Mouse (Mus musculus) embryonic facial prominence, embryonic 14.5 days (tissue): ENCODE data around the gene Prmt3. TPM values are rescaled to one million over a fixed set of nuclear protein-coding genes. Genes with fewer than 3 reads are reported as not detected.

Experiments
- ATAC-seq: fragments of 200-750 bp; cut with Nextera tagmentation; 2 replicates; pipeline ENCODE4 v1.8.0; 2017; ENCODE audit warnings: low read depth, moderate number of reproducible peaks, moderate TSS enrichment
- DNase-seq: peaks from one replicate; pipeline ENCODE4 v3.0.0-alpha.2; 2015; ENCODE audit warnings: low spot score
- H3K27ac ChIP-seq: fragments of 300-500 bp; sonication (generic); replicated peaks from 2 replicates; pipeline ENCODE4 v1.5.1; 2014; ENCODE audit warnings: low read depth, mild to moderate bottlenecking, low read length, moderate library complexity
- H3K27me3 ChIP-seq: fragments of 300-500 bp; sonication (generic); replicated peaks from 2 replicates; pipeline ENCODE4 v1.6.1; 2014; ENCODE audit warnings: low read length; ENCODE audit not compliant: control insufficient read depth, insufficient read depth
- H3K36me3 ChIP-seq: fragments of 300-500 bp; sonication (generic); 2 replicates; pipeline ENCODE4 v1.6.1; 2014; ENCODE audit warnings: low read length, mixed read lengths; ENCODE audit not compliant: control insufficient read depth, insufficient read depth
- H3K4me1 ChIP-seq: fragments of 300-500 bp; sonication (generic); 2 replicates; pipeline ENCODE4 v1.6.1; 2014; ENCODE audit warnings: antibody characterized with exemption, low read length; ENCODE audit not compliant: control insufficient read depth, insufficient read depth
- H3K4me2 ChIP-seq: fragments of 300-500 bp; sonication (generic); 2 replicates; pipeline ENCODE4 v1.6.1; 2014; ENCODE audit warnings: low read depth, mild to moderate bottlenecking, low read length, moderate library complexity, mixed read lengths
- H3K4me3 ChIP-seq: fragments of 300-500 bp; sonication (generic); 2 replicates; pipeline ENCODE4 v1.5.1; 2014; ENCODE audit warnings: low read depth, mild to moderate bottlenecking, low read length
- H3K9ac ChIP-seq: fragments of 300-500 bp; sonication (generic); 2 replicates; pipeline ENCODE4 v1.6.1; 2014; ENCODE audit warnings: low read depth, mild to moderate bottlenecking, low read length, moderate library complexity, mixed read lengths
- H3K9me3 ChIP-seq: fragments of 300-500 bp; sonication (generic); 2 replicates; pipeline ENCODE4 v1.6.1; 2016; ENCODE audit warnings: low read length; ENCODE audit not compliant: control insufficient read depth
- WGBS: fragments of 180-500 bp; shearing (Covaris S2); extraction: QIAGEN DNeasy Blood & Tissue Kit; methylation state at CpG from one replicate; pipeline ENCODE4 v1.1.7; 2014; 5-methylcytosine and 5-hydroxymethylcytosine counted together
- polyA plus RNA-seq: library from polyadenylated mRNA; unstranded; fragments of >200 nt; fragmentation: Nextera tagmentation; extraction: Ambion mirVana; gene quantifications from 2 replicates; pipeline ENCODE4 v1.2.1, GENCODE M21; 2014

Gene Prmt3
- polyA plus RNA-seq: 53.0 and 57.8 TPM in 2 replicates

DNA sequence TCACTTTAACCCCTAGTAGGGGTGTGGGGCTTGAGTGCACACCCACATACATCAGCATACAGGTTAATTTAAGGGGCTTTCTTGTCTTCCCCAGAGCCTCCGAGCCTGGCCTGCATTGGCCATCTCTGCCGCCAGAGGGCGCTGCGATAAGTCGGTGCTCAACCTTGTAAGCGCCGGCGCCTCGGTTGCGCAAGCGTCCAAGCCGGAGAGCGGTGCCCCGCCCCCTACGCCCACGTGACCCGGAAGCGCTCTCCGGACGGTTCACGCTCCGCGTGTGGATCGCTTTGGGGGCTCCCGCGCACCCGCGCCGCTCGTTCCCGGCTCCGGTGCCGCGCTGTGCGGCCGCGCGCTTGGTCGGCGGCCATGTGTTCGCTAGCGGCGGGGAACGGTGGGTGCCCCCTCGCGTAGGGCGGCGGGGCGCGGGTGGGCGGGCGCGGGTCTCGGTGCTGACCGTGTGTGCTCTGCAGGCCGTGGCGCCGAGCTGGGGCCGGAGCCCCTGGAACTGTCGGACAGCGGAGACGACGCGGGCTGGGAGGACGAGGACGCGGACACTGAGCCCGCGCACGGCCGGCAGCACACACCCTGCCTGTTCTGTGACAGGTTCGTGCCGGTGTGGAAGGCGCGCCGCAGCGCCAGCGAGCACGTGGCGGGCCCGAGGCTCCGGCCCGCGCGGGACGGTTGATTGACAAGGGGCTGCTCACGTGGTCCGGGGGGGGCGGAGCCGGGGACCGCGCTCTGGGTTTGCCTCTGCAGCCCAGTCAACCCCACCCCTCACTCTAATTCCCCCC, at the start of gene Prmt3:
Gene Prmt3 (plus strand): TSS at position 233 of the 788 bp plus-strand sequence.
- no peaks in the 10 kb centered on the region for H3K9me3 ChIP-seq
- no peaks in the 10 kb centered on the region for H3K4me1 ChIP-seq
- WGBS: under 1% methylated on average over 42 of the region's 92 CpGs
- no peaks in the 10 kb centered on the region for H3K27me3 ChIP-seq
- H3K9ac ChIP-seq: peak within 1 kb of the TSS; percentile 80
- H3K27ac ChIP-seq: peak within 1 kb of the TSS; percentile 74
- DNase-seq: peak; percentile 98
- peak; percentile 98 for ATAC-seq
- H3K4me2 ChIP-seq: peak within 1 kb of the TSS; percentile 79
- peaks cover 24% of the 10 kb centered on the region for H3K36me3 ChIP-seq
- peak within 1 kb of the TSS; percentile 71 for H3K4me3 ChIP-seq

DNA sequence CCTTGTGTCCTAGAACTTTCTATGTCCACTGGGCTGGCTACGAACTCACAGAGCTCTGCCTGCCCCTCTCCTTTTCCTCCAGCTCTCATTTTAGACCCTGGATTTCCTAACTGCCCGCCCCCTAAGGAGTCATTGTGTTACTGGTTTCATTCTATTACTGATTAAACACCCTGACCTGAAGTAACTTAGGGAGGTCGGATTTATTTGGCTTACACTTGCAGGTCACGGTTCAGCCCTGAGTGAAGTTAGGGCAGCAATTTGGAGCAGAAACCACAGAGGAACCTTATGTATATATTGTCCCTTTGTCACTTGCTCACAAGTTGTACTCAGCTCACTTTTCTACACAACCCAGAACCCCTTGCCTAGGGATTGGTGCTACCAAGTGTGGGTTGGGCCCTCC, 43.8 kb upstream of the Prmt3 start:
- ATAC-seq (no peak), DNase-seq (no peak)
- WGBS: 71% methylated on average over 4 of the region's 4 CpGs
- Histone ChIP-seq H3K27ac (no peak overlapping the region), H3K4me3 (no peak overlapping the region), H3K4me1 (no peaks in the 10 kb centered on the region), H3K9me3 (no peaks in the 10 kb centered on the region), H3K4me2 (no peak overlapping the region), H3K27me3 (no peaks in the 10 kb centered on the region), H3K9ac (no peak overlapping the region), H3K36me3 (no peaks in the 10 kb centered on the region)

DNA sequence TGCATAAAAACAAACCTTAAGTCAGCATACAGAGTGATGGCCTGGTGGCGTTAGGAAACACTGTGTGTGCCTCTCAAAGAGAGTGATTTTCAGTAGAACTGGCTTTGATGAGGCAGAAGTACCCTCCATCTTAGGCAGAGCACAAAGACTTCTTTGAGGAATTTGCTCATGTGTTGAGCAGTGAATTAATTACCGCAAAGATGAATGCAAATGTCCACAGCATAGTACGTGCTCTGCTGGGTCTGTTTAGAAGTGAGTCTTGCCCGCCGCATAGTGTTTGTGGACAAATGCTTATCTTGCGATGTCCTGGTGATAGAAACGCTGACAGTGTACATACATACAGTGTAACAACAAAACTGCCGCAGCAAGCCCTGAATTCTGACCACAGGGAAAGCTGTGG, 38.7 kb upstream of the Prmt3 start:
- Histone ChIP-seq H3K4me3 (no peak overlapping the region), H3K9ac (no peak overlapping the region), H3K36me3 (no peaks in the 10 kb centered on the region), H3K27ac (no peak overlapping the region), H3K9me3 (no peaks in the 10 kb centered on the region), H3K4me2 (no peak overlapping the region), H3K27me3 (no peaks in the 10 kb centered on the region; the same call in 1 of the 2 replicates), H3K4me1 (peaks cover 4% of the 10 kb centered on the region; the same call in 1 of the 2 replicates)
- DNase-seq (no peak), ATAC-seq (no peak)
- 69% methylated on average over 8 of the region's 8 CpGs for WGBS

DNA sequence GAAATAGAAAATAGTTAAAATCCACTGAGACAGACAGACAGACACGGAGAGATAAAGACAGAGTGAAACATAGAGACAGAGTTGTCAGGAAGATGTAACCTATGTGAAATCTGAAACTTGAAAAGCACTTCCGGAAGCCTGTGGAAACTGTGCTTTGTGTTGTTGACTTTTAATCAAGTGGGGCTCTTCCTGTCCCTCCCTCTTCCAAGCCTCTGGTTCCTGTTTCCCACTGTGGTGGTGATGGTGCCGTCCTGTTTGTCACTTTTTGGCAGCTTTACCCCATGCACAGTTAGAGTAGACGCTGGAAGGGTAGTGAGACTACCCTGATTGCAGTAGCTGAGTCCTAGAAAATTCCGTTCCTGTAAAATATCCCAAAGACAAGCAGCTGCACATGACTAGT, 36.7 kb upstream of the Prmt3 start:
- no peak overlapping the region for H3K4me2 ChIP-seq
- no peaks in the 10 kb centered on the region for H3K9me3 ChIP-seq
- no peak for DNase-seq
- no peaks in the 10 kb centered on the region for H3K36me3 ChIP-seq
- ATAC-seq: no peak
- H3K4me1 ChIP-seq: peaks cover 4% of the 10 kb centered on the region; the same call in 1 of the 2 replicates
- no peak overlapping the region for H3K9ac ChIP-seq
- 21% methylated on average over 5 of the region's 5 CpGs for WGBS
- H3K27me3 ChIP-seq: no peaks in the 10 kb centered on the region; the same call in 1 of the 2 replicates
- H3K27ac ChIP-seq: no peak overlapping the region
- no peak overlapping the region for H3K4me3 ChIP-seq

DNA sequence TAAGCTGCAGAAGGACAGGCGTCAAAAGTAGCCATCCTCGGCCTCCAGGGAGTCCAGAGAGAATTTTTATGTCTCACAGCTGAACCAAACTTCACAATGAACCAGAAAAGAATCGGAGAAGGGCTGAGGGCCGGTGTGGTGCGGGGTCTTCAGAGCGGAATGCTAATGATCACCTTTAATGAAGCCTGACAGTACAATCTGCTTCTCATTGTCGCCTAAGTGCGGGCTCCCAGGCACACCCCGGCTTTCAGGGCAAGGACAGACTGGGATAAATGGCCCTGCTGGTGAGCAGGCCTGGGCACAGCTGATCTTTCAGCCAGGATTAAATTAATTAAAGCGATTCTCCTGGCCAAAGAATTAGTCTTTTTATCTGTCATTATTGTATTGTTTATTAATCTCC, 36.2 kb upstream of the Prmt3 start:
- H3K27ac ChIP-seq: no peak overlapping the region

DNA sequence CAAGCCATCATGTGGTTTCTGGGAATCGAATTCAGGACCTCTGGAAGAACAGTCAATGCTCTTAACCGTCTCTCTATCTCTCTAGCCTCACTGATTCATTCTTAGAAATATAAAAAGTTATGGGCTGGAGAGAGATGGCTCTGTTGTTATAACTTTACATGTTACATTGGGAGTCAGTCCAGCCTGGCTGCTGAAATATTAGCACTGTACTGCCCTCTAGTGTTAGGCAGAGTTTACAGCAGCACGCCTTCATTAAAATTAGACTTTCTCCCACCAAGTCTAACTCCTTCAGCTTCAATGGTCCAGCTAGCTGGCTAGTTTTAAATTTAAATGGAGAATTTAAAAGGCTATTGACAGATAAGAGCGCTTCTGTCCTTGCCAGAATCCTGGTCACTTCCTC, 27.0 kb upstream of the Prmt3 start:
- Histone ChIP-seq H3K4me2 (no peak overlapping the region), H3K9me3 (no peaks in the 10 kb centered on the region), H3K9ac (no peak overlapping the region), H3K4me3 (no peak overlapping the region), H3K27me3 (peaks cover 15% of the 10 kb centered on the region), H3K36me3 (no peaks in the 10 kb centered on the region), H3K27ac (no peak overlapping the region), H3K4me1 (no peaks in the 10 kb centered on the region)
- WGBS: 3% methylated on average over 4 of the region's 4 CpGs
- ATAC-seq (no peak), DNase-seq (peak; percentile 82)

More for the DNA sequence above, 36.2 kb upstream of the Prmt3 start:
- no peaks in the 10 kb centered on the region; the same call in 1 of the 2 replicates for H3K27me3 ChIP-seq
- no peak overlapping the region for H3K4me2 ChIP-seq
- no peak overlapping the region for H3K4me3 ChIP-seq
- no peak overlapping the region for H3K9ac ChIP-seq
- H3K36me3 ChIP-seq: no peaks in the 10 kb centered on the region
- no peak for ATAC-seq
- peaks cover 4% of the 10 kb centered on the region; the same call in 1 of the 2 replicates for H3K4me1 ChIP-seq
- H3K9me3 ChIP-seq: no peaks in the 10 kb centered on the region
- 15% methylated on average over 10 of the region's 10 CpGs for WGBS
- DNase-seq: no peak

DNA sequence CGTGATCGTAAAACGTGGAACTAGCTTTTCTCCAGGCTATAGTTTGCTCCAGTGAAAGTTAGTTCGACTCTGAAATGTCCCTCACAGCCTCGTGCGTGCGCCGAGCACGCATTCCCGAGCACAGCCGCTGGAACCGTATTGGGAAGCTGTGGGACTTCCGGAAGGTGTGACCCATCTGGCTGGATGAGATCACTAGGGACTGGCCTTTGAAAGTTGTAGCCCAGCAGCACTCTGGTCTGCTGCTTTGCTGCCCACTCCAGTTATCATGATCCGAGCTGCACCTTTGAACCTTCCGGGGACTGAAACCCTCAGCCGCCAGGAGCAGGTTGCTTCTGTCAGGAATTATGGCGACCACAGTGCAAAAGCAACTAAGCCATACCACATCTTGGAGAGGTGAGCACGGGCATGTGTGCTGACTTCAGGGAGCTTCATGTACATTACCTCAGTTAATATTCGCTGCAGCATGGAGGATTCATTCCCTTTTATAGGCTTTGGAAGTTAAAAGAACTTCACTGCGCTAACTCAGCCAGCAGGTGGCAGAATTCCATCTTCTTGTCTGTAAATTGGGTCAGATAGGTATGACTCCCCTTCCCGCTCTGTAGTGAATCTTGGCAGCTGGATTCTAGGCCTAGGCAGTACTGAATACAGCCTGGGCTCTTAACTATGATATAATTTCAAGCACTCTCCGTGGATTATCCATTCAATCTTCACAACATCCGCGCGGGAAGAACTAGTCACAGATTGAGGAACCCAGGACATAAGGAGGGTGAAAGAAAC, 25.2 kb upstream of the Prmt3 start:
- WGBS: 33% methylated on average over 25 of the region's 25 CpGs
- Histone ChIP-seq H3K4me1 (no peaks in the 10 kb centered on the region), H3K36me3 (no peaks in the 10 kb centered on the region), H3K27ac (no peak overlapping the region), H3K9me3 (no peaks in the 10 kb centered on the region), H3K4me2 (0 out of 2 replicates have a peak overlapping the region, but pooled peaks have one; percentile 3), H3K9ac (no peak overlapping the region), H3K27me3 (peaks cover 21% of the 10 kb centered on the region), H3K4me3 (no peak overlapping the region)
- ATAC-seq: no peak
- DNase-seq: peak; percentile 66

DNA sequence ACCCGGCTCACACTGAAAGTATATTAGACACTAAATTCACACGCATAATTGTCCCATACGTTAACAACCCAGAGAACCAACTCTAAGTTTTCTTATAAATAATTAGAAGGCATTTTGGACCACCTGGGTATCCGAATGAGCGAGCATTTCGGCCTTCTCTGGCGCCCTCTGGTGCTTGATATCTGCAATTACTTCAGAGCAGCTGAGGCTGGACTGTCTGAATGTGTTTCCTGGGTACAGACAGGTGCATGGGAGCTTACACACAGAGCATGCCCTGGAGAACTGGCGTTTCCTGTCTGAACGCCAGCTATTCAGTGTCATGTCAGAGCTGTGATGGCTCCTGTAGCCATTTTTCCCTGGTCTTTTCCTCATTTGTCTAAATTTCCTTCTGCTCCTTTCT, 23.4 kb upstream of the Prmt3 start:
- Histone ChIP-seq H3K36me3 (no peaks in the 10 kb centered on the region), H3K9ac (no peak overlapping the region), H3K4me2 (no peak overlapping the region), H3K27ac (no peak overlapping the region), H3K27me3 (peaks cover 21% of the 10 kb centered on the region), H3K4me1 (no peaks in the 10 kb centered on the region), H3K4me3 (no peak overlapping the region), H3K9me3 (peaks cover 6% of the 10 kb centered on the region; the same call in 1 of the 2 replicates)
- ATAC-seq (0 out of 2 replicates have a peak, but pooled peaks have one; percentile 37), DNase-seq (peak; percentile 57)
- 4% methylated on average over 9 of the region's 9 CpGs for WGBS
